Mouse (Mus musculus): ENCODE results near the gene Hdac9. TPM values are rescaled to one million over a fixed set of nuclear protein-coding genes. Genes with fewer than 3 reads are reported as not detected.

The Hdac9 gene
- total and polyA plus RNA-seq, 3 experiments: 0.03 to 0.19 TPM; not detected in 1

DNA sequence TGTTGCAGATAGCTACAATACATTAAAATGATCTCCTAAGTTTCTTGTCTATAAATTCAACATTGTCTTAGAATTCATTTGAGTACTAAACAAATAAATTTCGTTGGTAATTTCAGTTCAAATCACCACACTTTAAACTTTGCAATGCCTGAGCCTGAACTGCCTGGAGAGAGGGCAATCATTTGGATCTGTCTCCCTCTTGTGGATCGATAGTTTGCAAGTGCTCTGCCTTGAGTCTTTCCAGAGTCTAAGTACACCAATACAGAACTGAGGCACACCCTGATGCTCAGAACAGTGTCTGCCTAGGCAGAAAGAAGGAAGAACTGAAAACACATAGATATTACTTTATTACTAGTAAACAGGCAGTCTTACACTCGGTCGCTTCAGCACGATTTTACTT, 484.4 kb downstream of the Hdac9 start:
- Histone ChIP-seq H3K27me3 (ENCODE audit: control insufficient read depth in 1 of 2, insufficient read depth in 2 of 2, low read length in 2 of 2) (no peaks in the 10 kb centered on the region), H3K9ac (ENCODE audit: control insufficient read depth, low read depth, low read length, poor library complexity, severe bottlenecking) (no peak overlapping the region), H3K79me2 (ENCODE audit: control insufficient read depth, insufficient read depth, low read length, poor library complexity) (no peaks in the 10 kb centered on the region), H3K4me1 (ENCODE audit: control insufficient read depth in 1 of 2, insufficient read depth in 2 of 2, low read length in 2 of 2) (no peaks in the 10 kb centered on the region), H3K4me3 (ENCODE audit: control insufficient read depth in 1 of 2, insufficient read depth in 1 of 2, low read depth in 2 of 2, low read length in 2 of 2) (no peak overlapping the region), H3K9me3 (replicated peaks; ENCODE audit: insufficient read depth, low read length) (no peaks in the 10 kb centered on the region), H3K27ac (ENCODE audit: control insufficient read depth, low read depth, low read length) (no peak overlapping the region), H3K36me3 (ENCODE audit: control insufficient read depth in 1 of 2, insufficient read depth in 2 of 2, low read length in 2 of 2) (no peaks in the 10 kb centered on the region)
- no peak for TF ChIP-seq NRF1 (IDR thresholded peaks at IDR 0.05; ENCODE audit: insufficient read depth, low read depth, low read length, poor library complexity, severe bottlenecking)
- TF ChIP-seq TCF12 (IDR thresholded peaks at IDR 0.05; ENCODE audit: low read depth, low read length): no peak
- no peak for TF ChIP-seq USF2 (IDR thresholded peaks at IDR 0.05; ENCODE audit: borderline replicate concordance in 1 of 2, insufficient read depth in 1 of 2, low read depth in 1 of 2, low read length in 2 of 2)
- peak; percentile 9; the same call in 1 of the 2 replicates for TF ChIP-seq RAD21 (IDR thresholded peaks at IDR 0.05; ENCODE audit: low read depth, low read length)
- no peak for TF ChIP-seq MAX (IDR thresholded peaks at IDR 0.05; ENCODE audit: low read length)
- no peak for TF ChIP-seq GATA1 (IDR thresholded peaks at IDR 0.05; ENCODE audit: low read depth, low read length)
- TF ChIP-seq HCFC1 (IDR thresholded peaks at IDR 0.05; ENCODE audit: low read depth, low read length): no peak
- TF ChIP-seq EP300 (IDR thresholded peaks at IDR 0.05; ENCODE audit: low read depth in 1 of 2, low read length in 2 of 2): no peak
- no peak for TF ChIP-seq POLR2AphosphoS5 (IDR thresholded peaks at IDR 0.05; ENCODE audit: borderline replicate concordance, low read depth, low read length)
- no peak for TF ChIP-seq E2F4 (IDR thresholded peaks at IDR 0.05; ENCODE audit: borderline replicate concordance, low read depth, low read length)
- TF ChIP-seq CTCF (IDR thresholded peaks at IDR 0.05 in 2 of 3, conservative IDR thresholded peaks at IDR 0.05 in 1 of 3; ENCODE audit: control insufficient read depth in 1 of 3, insufficient read depth in 1 of 3, low read depth in 2 of 3, low read length in 3 of 3, poor library complexity in 1 of 3, severe bottlenecking in 1 of 3): peak in 2 of 3 experiments; percentile 1 to 7; a peak in 1 of 6 replicates
- no peak for TF ChIP-seq JUND (IDR thresholded peaks at IDR 0.05; ENCODE audit: low read depth, low read length)
- no peak for TF ChIP-seq ZKSCAN1 (IDR thresholded peaks at IDR 0.05; ENCODE audit: low read depth, low read length)
- no peak for TF ChIP-seq KAT2A (conservative IDR thresholded peaks at IDR 0.05; ENCODE audit: low read depth, low read length)
- TF ChIP-seq CHD2 (IDR thresholded peaks at IDR 0.05; ENCODE audit: low read length): no peak
- TF ChIP-seq ETS1 (IDR thresholded peaks at IDR 0.05; ENCODE audit: low read depth, low read length): no peak
- TF ChIP-seq MEF2A (IDR thresholded peaks at IDR 0.05; ENCODE audit: extremely low read depth, insufficient replicate concordance, low read depth, low read length, poor library complexity, severe bottlenecking): no peak
- peak; percentile 2 for DNase-seq (ENCODE audit: low read depth, low spot score)

DNA sequence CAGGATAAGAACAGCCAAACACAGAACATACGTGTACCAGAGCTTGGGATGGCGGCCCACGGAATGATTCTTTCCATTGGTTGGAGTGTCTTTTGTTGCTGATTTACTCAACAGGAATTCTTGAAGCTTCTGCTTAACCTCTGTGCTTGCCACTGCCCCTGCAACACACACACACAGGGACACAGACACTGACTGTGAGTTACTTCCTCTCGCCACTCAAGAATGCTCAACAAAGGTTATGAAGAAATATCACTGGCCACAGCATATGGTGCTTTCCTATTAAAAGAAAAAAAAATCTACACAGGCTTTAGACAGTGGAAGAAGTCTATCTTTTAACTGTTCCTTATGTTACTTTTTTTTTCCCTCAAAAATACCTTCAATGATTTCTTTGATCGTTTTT, 485.1 kb downstream of the Hdac9 start:
- Histone ChIP-seq H3K4me3 (ENCODE audit: control insufficient read depth in 1 of 2, insufficient read depth in 1 of 2, low read depth in 2 of 2, low read length in 2 of 2) (no peak overlapping the region), H3K36me3 (ENCODE audit: control insufficient read depth in 1 of 2, insufficient read depth in 2 of 2, low read length in 2 of 2) (no peaks in the 10 kb centered on the region), H3K9ac (ENCODE audit: control insufficient read depth, low read depth, low read length, poor library complexity, severe bottlenecking) (no peak overlapping the region), H3K9me3 (replicated peaks; ENCODE audit: insufficient read depth, low read length) (no peaks in the 10 kb centered on the region), H3K79me2 (ENCODE audit: control insufficient read depth, insufficient read depth, low read length, poor library complexity) (no peaks in the 10 kb centered on the region), H3K27ac (ENCODE audit: control insufficient read depth, low read depth, low read length) (no peak overlapping the region), H3K27me3 (ENCODE audit: control insufficient read depth in 1 of 2, insufficient read depth in 2 of 2, low read length in 2 of 2) (no peaks in the 10 kb centered on the region), H3K4me1 (ENCODE audit: control insufficient read depth in 1 of 2, insufficient read depth in 2 of 2, low read length in 2 of 2) (no peaks in the 10 kb centered on the region)
- no peak for DNase-seq (ENCODE audit: low read depth, low spot score)
- TF ChIP-seq MYC (IDR thresholded peaks at IDR 0.05; ENCODE audit: low read depth, low read length) (no peak), TCF12 (IDR thresholded peaks at IDR 0.05; ENCODE audit: low read depth, low read length) (no peak), TBP (IDR thresholded peaks at IDR 0.05; ENCODE audit: low read depth, low read length) (no peak), RAD21 (IDR thresholded peaks at IDR 0.05; ENCODE audit: low read depth, low read length) (no peak), ZKSCAN1 (IDR thresholded peaks at IDR 0.05; ENCODE audit: low read depth, low read length) (no peak), NELFE (IDR thresholded peaks at IDR 0.05; ENCODE audit: low read depth, low read length) (no peak), GABPA (IDR thresholded peaks at IDR 0.05; ENCODE audit: low read depth, low read length) (no peak), KAT2A (conservative IDR thresholded peaks at IDR 0.05; ENCODE audit: low read depth, low read length) (no peak), EP300 (IDR thresholded peaks at IDR 0.05; ENCODE audit: low read depth in 1 of 2, low read length in 2 of 2) (no peak), MAX (IDR thresholded peaks at IDR 0.05; ENCODE audit: low read length) (no peak), RCOR1 (IDR thresholded peaks at IDR 0.05; ENCODE audit: low read depth, low read length) (no peak), CHD2 (IDR thresholded peaks at IDR 0.05; ENCODE audit: low read length) (no peak), ETS1 (IDR thresholded peaks at IDR 0.05; ENCODE audit: low read depth, low read length) (no peak), MYB (IDR thresholded peaks at IDR 0.05; ENCODE audit: low read depth, low read length) (no peak), SIN3A (IDR thresholded peaks at IDR 0.05; ENCODE audit: low read length) (no peak), JUND (IDR thresholded peaks at IDR 0.05; ENCODE audit: low read depth, low read length) (no peak), MAFK (IDR thresholded peaks at IDR 0.05; ENCODE audit: borderline replicate concordance, low read depth, low read length) (no peak)
